Mouse (Mus musculus): ENCODE data around the gene Pm20d1.

DNA sequence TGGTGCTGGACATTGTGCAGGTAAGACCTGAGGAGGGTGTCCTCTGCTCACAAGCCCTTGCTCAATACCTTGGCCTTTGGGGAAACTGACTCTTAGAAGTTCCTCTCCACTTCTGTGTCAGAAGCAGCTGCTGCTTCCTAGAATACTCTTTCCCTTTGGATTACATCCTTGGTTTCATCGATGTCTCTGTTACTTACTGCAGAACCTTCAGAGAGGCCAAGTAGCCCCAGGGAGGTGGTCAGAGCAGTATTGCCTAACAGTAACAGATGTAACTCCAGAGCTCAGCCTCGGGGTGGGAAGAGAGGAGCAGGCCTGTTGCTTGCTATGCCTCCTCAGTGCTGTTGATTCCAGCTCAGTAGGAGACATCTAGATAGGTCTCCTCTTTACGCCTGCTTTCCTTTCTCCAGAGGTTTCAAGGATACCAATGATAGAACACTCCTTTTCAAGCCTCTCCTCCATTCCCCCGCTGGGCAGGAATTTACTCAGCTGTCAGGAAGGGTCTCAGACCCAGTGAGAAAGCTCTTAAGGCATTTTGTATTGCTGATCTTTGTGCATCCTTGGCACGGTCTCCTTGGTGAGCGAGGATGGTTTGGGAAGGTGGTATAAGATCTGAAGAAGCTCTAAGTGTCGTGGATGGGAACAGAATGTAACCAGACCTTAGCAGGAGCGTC is 33.9 kb downstream of the Pm20d1 start:
- no peak for TF ChIP-seq CTCF (IDR thresholded peaks at IDR 0.05; ENCODE audit: low read depth)
- TF ChIP-seq EP300 (IDR thresholded peaks at IDR 0.05; ENCODE audit: low read depth): no peak

Data from heart, postnatal 0 days (tissue).